Mouse (Mus musculus) T-helper 17 cell (primary cell): ENCODE measurements around the gene Cryge.
"Not testable (repeated sequence)": the region's sequence is repeated elsewhere in the genome, so short reads cannot be mapped to it uniquely, and the experiment has no call there.

Experiments
- in situ Hi-C, 2 experiments: fragments of 300-600 bp; cut with MboI, MseI; formaldehyde crosslinking; loops; 1 replicate in 1 of 2; 2 replicates in 1 of 2; pipeline ENCODE4 v1.15.1; 2025; ENCODE audit warnings: high pct_unique_total_duplicates in 2 of 2

The Cryge gene

DNA sequence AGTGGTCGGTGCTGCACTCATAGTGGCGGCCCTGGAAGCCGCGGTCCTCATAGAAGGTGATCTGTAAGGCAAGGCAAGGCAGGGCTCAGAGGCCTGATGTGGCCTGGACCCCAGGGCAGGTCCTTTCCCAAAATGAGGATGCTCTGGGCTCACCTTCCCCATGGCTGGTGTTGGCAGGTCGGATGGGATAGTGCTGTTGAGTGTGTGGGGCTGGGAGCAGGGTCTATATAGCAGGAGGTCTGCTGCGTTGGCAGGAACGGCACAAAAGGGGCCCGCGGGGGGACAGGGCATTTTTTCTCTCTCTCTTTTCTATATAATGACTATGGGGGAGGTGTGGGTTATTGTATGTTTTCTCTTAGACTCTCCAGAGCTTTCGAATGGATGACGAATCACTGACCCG is at the start of gene Cryge:
Gene Cryge (minus strand): TSS at position 198 of the 400 bp plus-strand sequence.
- in situ Hi-C loops = not testable (repeated sequence)

DNA sequence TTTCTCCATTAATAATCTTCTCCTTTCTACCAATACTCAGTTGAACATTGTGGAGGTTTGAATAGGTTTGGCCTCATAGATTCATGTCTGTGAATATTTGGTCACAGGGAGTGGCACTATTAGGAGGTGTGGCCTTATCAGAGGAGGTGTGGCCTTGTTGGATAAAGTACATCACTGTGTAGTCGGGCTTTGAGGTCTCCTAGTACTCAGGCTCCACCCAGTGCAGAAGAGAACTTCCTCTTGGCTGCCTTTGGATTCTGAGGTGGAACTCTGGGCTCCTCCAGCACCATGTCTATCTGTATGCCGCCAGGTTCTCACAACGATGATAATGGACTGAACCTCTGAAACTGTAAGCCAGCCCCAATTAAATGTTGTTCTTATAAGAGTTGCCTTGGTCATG is 46.0 kb upstream of the Cryge start:
- in situ Hi-C loops = no loop called here

DNA sequence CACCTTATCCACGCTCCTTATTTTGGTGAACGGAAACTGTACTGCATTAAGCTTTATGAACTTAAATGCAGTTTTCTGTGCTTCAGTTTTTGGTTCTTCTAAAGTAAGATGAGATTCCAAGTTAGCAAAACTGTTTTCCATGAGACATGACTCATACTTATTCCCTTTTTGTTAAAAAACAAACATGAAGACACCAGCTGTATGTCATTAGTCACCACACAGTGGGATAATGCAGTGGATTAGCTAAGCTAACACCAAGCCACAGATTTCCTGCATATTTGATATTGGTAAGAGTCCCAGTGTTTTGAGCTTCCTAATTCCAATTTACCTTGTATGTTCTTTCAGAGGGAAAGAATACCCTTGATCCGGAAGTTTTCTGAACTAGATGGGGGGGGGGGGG is 40.6 kb upstream of the Cryge start:
- in situ Hi-C loops = no loop called here

DNA sequence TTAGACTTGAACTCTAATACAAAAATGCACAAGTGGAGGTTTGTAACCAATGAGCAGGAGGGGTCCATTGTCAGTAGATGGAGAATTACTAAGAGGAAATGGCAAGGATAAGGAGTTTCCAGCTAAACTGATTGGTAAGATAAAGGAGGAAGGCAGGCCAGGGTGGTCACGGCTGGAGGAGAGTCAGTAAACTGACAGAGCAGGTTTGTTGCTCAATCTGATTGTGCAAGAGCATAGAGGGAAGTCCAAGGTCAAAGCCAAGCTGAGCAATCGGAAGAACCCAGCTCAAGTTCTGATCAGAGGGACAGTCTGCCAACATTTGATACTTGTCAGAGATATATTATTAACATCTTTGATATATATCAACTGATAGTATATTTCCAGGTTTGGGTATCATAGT is 39.4 kb upstream of the Cryge start:
- in situ Hi-C loops = no loop called here

DNA sequence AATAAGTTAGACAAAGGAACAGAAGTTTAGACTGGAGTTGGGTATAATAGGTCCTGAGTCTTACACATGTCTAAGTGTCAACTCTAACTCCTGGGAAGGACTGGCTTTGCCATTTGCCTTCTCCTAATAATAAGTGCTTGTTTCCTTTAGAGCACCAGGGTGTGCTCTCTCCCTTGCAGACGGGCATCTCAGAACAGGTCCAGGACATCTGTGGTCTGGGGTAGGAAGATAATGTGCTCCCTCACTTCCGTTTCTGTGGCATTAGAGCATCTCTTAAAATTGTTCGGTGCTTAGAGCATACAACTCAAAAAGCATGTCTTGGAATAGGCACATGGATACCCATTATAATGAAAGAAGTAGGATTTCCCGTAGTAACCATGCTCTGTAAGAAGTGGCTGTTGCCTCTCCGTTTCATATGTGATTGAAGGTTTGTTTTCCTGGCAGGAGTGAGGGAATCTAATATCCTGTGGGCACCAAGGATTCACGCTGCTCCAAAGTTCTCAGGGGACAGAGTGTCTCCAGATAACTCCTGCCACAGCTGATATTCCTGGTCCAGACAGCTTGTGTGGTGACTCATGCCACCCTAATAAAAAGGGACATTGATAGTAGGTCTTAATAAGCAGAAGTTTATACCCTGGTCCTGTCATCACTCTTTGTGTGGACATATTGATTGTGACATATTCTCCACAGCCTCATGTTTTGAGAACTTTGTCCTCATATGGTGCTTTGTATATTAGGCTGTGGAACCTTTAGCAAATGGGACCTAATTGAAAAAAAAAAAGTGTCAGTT is 37.8 kb upstream of the Cryge start:
- in situ Hi-C loops = no loop called here

DNA sequence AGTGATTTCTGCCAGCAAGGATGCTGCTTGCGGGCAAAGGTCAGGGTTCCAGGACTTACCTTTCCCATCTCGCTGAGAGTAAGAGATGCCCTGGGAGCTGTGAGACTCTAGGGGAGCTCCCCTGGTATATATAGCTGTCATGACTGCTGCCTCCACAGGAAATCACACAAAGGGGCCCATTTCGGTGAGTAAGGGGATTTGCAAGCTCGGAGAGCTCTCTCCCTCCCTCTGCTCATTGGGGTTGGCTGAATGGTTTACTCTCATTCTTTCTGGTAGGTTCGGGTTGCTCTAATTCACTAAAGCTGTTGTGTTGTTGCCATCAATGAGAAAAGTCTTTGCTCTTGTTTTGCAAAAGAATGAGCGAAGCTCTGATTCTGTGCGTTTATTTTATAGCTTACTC is 31.2 kb upstream of the Cryge start, which contains the start of gene Crygb:
Gene Crygb (minus strand): TSS at position 101 of the 400 bp plus-strand sequence.
- in situ Hi-C loops = no loop called here

DNA sequence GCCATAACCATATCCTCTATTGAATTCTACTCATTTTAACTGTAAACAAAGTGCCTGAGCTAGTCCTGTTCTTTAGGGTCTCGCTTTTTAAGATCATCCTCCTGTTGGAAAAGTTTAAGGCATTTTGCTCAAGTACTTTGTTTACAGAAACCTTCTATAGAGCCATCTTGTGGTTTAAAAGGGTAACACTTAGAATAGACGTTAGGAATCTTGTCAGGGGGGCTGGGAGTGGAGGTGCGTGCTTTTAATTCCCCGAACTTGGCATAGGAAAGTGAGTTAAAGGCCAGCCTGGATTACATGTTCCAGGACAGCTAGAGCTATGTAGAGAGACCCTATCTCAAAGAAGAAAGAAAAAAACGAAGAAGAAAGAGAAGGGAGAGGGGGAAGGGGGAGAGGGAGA is 24.7 kb upstream of the Cryge start:
- in situ Hi-C loops = no loop called here

DNA sequence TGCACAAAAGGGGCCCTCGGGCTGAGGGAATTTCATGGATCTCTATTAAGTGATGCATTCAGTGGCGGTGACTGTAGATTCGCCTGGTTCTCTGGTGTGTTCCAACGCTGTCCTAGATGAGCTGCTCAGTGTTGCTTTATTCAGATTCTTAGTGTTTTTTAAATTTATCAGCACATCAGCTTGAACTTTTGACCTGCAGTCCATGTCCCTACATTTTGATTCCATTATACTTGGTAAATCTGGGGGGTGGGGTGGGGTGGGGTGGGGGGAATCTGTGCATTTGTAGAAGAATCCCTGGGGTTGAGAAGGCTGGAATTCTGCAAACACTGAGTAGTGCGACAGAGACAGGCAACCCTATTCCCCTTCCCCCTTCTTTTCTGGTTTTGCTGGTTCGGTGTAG is 22.6 kb upstream of the Cryge start, which contains the start of gene Crygc:
Gene Crygc (minus strand): TSS at position 101 of the 400 bp plus-strand sequence.
- in situ Hi-C loops = no loop called here

DNA sequence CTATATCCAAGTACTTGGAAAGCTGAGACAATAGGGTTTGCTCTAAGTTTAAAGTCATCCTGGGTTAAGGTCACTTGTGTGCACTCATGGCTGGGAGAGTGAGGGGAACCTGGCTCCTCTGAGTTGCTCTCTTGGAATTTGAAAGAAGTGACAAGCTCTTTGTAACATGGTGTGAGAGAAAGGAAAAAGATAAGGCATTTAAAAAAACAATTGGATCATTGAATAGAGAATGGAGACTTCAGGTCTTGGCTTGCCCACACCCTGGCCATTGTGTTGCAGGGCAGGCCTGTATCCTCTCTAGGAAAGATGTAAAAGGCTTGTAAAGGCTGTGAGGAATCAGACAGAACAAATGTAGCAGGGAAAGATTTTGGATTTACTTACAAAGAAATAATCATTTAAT is 16.9 kb upstream of the Cryge start:
- in situ Hi-C loops = no loop called here

DNA sequence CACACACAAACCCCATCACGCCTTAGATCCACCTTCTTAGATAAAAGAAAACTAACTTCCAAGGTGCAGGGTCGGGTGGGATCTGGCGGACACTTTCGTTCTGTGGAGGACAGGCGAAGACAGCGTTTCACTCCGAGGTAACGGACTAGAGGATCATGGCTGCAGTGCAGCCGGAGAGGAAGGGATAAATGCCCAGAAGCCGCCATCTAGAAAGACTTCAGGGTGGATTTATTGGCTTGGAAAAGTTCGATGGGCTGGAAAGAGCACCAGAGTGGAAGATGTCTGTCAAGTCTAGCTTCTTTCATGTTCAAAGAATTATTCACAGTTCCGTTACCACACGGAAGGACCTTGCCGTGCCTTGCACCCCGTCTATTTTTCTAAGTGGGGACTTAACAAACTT is 13.3 kb upstream of the Cryge start:
- in situ Hi-C loops = no loop called here

DNA sequence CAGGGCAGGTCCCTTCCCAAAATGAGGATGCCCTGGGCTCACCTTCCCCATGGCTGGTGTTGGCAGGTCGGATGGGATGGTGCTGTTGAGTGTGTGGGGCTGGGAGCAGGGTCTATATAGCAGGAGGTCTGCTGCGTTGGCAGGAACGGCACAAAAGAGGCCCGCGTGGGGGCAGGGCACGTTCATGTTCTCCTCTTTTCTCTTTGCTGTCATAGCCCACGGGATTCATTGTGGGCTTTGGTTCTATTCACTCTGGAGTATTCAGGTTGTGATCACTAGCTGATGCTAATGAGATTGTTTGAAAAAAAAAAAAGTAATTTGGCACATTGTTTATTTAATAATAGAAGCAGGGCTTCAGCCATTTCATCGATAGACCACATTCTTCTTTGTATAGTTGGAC is 12.4 kb upstream of the Cryge start, which contains the start of gene Crygd:
Gene Crygd (minus strand): TSS at position 101 of the 400 bp plus-strand sequence.
- in situ Hi-C loops = no loop called here

DNA sequence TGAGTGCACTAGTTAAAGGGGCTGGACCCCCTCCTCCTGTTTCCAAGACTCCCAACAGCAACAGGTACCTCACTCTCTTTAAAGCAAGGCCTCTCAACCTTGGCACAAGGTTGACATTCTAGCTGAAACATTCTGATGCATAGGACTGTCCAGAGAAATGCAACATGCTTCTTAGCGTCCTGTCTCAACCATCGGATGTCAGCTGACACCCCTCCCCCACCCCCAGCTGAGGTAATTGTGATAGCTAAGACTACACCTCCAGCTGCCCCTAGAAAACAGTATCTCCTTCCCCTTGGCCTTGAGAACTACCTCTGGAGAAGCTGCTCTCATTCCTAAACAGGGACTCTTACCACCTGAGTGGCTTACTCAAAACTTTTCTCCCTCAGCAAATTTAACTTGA is 1.2 kb upstream of the Cryge start:
- in situ Hi-C loops = no loop called here

DNA sequence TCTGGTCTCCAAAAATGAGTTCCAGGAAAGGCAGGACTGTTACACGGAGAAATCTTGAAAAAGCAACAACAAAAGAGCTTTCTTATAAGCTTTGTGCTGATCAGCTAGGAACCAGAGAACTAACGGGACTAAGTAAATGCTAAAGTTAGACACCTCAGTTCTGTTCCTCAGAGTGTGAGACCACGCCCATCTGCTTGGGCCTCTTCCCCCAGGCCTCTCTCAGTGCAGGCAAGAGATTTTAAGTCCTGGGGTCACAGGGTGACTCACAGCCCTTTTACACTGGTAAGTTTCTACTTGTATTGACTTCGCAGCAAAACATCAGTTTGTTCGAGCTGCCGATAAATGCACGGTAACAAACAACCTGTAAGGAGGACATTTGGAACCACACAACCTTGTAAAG is 747 bp upstream of the Cryge start:
- in situ Hi-C loops = no loop called here

DNA sequence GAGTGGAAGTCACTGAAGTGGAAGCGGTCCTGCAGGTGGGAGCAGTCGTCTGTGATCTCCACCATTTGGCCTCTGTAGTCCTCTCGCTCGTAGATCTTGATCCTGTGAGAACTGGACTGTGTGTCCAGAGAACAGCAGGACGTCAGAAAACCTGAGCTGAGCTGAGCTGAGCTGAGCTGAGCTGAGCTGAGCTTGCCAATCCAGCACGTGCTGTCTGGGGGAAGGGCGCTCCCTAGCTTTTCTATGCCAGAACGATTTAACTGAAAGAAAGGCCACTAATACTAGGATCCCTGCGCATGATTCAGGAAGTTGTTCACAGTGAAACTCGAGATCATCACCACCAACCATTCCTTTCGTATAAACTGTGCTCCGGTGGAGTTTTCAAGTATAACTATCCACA is 2.2 kb downstream of the Cryge start:
- in situ Hi-C loops = no loop called here

DNA sequence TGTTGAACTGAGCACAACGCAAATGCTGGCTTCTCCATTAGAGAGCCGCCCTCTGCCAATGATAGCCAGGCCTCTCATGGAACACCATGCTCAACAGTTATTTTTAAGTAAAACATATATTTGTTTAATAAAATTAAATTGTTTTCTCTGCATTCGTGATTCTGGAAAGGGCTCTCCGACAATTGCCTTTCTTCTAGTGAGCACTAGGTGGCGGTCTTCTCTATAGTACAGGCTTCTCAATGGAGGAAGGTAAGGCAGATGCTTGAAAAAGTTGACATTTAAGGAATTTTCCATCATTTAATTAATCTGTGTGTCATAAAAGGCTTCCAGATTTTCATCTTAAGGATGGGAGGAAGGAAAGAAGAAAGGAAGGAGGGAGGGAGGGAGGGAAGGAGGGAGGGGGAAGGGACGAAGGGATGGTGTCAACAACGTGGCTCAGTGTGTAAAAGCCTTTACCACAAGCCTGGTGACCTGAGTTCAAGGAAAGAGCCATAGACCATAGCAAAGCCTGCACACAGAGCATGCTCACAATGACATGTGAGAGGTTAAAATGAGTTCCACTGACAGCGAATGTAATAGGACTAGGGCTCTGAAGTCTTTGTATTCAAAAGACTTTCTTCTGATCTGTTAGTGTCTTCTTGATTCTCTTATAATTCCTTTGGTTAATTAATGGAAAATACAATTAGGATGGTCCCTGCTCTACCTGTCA is 4.4 kb downstream of the Cryge start:
- in situ Hi-C loops = no loop called here

DNA sequence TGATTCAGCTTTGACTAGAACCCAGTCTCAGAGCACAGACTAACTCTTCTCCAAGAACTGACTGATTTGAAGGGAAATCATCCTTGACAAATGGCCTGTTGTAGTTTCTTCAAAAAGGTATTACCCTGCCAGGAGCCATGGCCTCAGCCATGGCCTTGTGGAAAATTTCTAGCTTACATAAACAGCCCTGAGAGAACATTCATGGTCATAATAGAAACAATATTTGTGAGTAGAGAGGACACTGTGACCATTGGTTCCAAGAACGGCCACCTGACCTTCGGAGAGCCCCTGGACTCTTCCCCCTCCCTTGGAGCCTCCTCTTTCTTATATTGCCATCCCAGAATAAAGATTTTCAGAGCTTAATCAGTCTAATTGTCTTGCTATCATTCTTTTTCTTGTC is 7.5 kb downstream of the Cryge start:
- in situ Hi-C loops = no loop called here

DNA sequence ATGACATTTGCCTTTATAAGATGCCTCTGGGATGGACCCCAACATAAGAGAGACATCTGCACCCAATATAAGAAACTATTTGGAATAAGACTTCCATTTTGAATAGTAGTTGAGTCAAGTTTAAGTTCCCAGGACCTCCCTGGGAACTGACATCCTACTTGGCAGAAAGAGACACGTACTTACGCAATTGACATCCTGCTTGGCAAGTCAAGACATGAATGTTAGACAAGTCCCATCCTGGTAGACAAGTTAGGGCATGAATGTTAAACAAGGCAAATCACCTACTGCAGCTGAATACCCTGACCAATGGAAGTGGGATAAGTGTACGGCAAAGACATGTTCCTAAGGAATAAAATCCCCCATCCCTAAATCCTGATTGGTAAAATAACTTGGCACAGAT is 9.1 kb downstream of the Cryge start:
- in situ Hi-C loops = no loop called here

DNA sequence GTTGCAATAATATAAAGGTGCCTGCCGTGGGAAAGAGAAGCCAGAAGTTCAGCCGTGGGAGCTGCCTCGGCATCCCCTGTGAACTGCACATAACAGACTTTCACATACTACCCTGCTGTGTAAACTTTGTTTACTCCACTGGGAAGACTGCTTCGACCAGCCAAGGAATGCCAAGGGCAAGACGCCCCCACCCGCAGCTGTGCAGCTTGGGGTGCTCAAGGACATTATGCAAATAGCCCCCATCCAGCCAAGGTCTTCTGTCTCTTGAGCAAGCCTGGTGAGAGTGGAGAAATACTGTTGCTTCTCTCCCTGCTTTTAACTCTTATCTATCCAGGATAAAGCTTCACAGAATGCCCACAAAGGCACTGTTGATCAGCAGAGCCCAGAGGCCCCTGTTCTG is 10.1 kb downstream of the Cryge start:
- in situ Hi-C loops = no loop called here

DNA sequence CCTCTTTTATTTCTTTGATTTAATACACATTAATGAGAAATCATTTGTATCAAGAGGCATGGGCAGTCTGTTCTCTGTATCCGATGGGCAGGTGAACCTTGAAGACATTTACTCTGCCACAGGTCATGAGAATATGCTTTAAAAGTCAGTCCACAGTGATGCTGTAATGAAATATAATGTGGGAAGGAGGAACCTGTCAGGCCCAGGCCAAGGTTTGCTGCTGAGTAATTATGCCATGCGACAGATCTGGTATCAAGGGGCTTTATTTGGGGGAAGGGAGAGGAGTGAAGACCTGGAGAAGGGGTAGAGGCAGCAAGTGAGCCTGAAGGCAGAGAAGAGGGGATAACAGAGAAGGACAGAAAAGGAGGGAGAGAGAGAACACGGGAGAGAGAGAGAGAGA is 11.3 kb downstream of the Cryge start:
- in situ Hi-C loops = no loop called here

DNA sequence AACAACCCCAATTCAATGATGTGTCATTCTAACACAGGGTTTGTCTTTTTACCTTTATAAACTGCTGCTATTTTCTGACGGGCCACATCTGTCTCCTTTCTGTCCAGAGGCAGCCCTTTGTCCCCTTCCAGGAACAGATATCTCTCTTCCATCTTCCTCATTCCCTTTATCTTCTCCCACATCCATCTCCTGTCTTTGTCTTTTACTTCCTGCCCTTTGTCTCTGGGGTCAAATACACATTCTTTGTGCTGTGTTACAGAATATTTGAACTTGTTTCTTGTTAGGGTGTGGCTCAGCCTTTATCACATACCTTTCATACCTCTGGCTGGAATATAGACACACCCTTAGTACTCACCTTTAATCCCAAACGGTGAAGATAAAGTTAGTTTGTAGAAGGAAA is 13.4 kb downstream of the Cryge start:
- in situ Hi-C loops = no loop called here

DNA sequence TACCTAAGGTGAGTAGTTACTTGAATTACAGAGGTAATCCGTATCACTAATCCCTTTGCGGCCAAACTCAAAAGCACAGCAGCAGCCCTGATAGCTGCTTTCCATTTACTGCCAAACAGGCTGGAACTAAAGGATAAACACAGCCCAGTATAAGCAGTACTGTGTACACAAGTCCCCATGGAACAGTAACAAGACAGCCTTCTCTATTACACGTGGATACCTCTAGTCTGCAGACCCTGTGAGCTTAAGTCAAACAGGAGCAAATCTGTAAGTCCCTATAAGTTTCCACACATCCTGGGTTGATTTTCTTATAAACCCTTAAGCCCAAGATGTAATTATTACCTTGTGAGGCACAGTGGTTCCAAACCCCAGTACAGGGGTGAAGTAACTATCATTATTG is 15.4 kb downstream of the Cryge start:
- in situ Hi-C loops = no loop called here

DNA sequence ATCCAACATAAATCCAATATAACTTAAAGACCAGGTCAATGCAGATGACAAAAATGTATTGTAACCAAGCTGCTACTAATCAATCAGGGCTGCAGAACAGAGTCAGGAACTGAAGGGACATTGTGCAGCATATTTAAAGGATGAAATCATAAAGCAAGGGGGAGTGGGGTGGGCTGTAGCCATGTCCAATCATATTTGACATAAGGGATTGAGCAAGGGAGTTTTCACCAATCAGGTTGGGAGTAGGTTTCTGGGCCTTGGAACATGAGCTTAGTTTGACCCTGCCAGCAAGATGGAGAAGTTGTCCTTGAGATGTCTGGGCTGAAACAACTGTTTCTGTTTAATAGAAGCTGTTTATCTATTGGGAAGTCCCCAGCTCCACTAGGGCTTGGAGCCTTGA is 18.3 kb downstream of the Cryge start, which contains the start of gene Akr1cl:
Gene Akr1cl (minus strand): TSS at position 119 of the 400 bp plus-strand sequence.
- in situ Hi-C loops = no loop called here

DNA sequence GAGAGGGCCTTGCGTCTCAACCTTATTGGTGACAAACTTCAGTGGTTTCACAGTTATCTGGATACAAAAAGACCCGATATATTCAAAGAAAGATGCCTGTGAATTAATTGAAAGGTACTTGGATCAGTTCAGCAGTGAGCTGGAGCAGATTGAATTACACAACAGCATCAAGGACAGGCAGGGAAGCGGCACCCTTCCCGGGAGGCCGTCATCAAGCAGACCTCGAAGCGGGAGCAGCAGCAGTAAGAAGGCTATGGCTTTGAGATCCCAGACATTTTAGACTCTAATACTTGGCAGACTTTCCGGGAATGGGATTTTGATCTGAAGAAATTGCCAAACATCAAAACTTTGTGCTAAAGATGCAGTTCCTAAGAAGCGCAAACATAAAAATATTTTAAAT is 22.7 kb downstream of the Cryge start:
- in situ Hi-C loops = no loop called here
